Mouse (Mus musculus): ENCODE data around the gene Nop10. TPM values are rescaled to one million over a fixed set of nuclear protein-coding genes. Genes with fewer than 3 reads are reported as not detected.

Nop10 gene
- total RNA-seq, 1 experiment: 308 TPM

DNA sequence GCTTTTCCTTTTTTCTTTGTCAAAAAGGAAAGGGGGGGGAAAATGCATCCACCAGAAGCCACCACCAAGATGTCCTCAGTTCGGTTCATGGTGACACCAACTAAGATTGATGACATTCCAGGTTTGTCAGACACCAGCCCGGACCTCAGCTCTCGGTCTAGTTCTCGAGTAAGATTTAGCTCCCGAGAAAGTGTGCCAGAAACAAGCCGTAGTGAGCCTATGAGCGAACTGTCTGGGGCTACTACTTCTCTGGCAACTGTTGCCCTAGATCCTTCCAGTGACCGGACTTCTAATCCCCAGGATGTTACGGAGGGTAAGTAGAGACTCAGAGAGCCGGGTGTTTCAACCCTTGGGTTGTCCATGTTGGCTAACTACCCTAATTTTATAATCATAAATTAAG, 5.1 kb downstream of the Nop10 start:
- in situ Hi-C loops (cut with MboI; ENCODE audit: low sequenced_read_pairs in 2 of 2, unreplicated experiment in 2 of 2): no loop called here
- TF ChIP-seq HCFC1 (IDR thresholded peaks at IDR 0.05; ENCODE audit: borderline replicate concordance, insufficient read depth, low read length) (no peak), ZC3H11A (IDR thresholded peaks at IDR 0.05; ENCODE audit: borderline replicate concordance, low read depth, low read length) (no peak), CHD2 (IDR thresholded peaks at IDR 0.05; ENCODE audit: low read depth, low read length) (no peak), MAFK (IDR thresholded peaks at IDR 0.05; ENCODE audit: insufficient read depth, low read depth, low read length) (no peak), ZNF384 (IDR thresholded peaks at IDR 0.05; ENCODE audit: low read depth, low read length) (no peak)
- Histone ChIP-seq H3K36me3 (ENCODE audit: control insufficient read depth, insufficient read depth, low read length, poor library complexity, severe bottlenecking) (peaks cover 3% of the 10 kb centered on the region; the same call in 1 of the 2 replicates), H3K9me3 (ENCODE audit: control insufficient read depth, insufficient read depth, low read depth, low read length) (no peaks in the 10 kb centered on the region), H3K27ac (ENCODE audit: insufficient read depth, low read depth, low read length, poor library complexity, severe bottlenecking) (no peak overlapping the region), H3K9ac (ENCODE audit: insufficient read depth, low read depth, low read length, poor library complexity, severe bottlenecking) (no peak overlapping the region), H3K4me1 (ENCODE audit: control insufficient read depth in 2 of 2, insufficient read depth in 2 of 2, low read length in 2 of 2, poor library complexity in 1 of 2) (no peaks in the 10 kb centered on the region; a peak in 1 of 4 replicates), H3K4me3 (ENCODE audit: insufficient read depth in 1 of 2, low read depth in 1 of 2, low read length in 2 of 2, poor library complexity in 1 of 2, severe bottlenecking in 1 of 2) (peak overlapping the region in 1 of 2 experiments; percentile 99; a peak in 2 of 4 replicates)
- DNase-seq (ENCODE audit: low read depth, low spot score): no peak

DNA sequence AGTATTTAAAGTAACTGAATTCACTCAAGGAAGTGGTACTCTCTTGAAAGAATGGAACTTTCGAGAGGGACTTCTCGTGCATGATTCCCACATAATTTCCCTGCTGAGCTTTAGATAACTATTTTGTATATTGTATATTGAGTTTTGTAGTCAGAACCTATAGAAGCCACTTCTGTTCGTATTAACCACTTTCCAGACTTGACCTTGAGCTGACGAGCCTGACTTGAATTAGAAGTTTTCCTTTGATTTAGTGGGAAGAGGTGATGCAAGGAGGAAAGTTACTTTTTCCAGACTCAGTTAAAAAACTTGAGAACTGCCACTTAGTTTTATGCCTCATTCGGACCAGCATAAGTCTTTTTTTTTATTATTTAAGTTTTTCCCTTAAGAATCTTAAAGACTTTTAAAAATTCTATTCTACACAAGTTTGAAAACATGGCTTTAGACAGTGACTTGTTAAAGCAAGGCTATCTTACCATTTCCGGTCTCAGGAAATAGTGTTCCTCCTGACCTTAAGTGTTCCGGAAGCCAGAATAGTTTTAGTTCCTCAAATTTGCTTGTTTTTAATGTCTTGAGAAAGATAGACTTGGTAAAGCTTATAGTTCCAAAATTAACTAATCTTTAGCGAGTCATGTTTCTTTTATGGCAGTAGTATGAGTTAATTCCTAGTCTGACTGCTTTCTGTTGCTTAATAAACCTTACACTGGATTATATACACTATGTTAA, 6.0 kb downstream of the Nop10 start:
- no peaks in the 10 kb centered on the region for H3K9me3 ChIP-seq (ENCODE audit: control insufficient read depth, insufficient read depth, low read depth, low read length)
- DNase-seq (ENCODE audit: low read depth, low spot score): no peak
- no peak overlapping the region for H3K9ac ChIP-seq (ENCODE audit: insufficient read depth, low read depth, low read length, poor library complexity, severe bottlenecking)
- no peak overlapping the region for H3K27ac ChIP-seq (ENCODE audit: insufficient read depth, low read depth, low read length, poor library complexity, severe bottlenecking)
- peaks cover 3% of the 10 kb centered on the region; the same call in 1 of the 2 replicates for H3K36me3 ChIP-seq (ENCODE audit: control insufficient read depth, insufficient read depth, low read length, poor library complexity, severe bottlenecking)
- H3K4me3 ChIP-seq (ENCODE audit: insufficient read depth in 1 of 2, low read depth in 1 of 2, low read length in 2 of 2, poor library complexity in 1 of 2, severe bottlenecking in 1 of 2): no peak overlapping the region
- H3K4me1 ChIP-seq (ENCODE audit: control insufficient read depth in 2 of 2, insufficient read depth in 2 of 2, low read length in 2 of 2, poor library complexity in 1 of 2): no peaks in the 10 kb centered on the region; a peak in 1 of 4 replicates
- no peak for TF ChIP-seq CHD2 (IDR thresholded peaks at IDR 0.05; ENCODE audit: low read depth, low read length)
- no peak for TF ChIP-seq MAFK (IDR thresholded peaks at IDR 0.05; ENCODE audit: insufficient read depth, low read depth, low read length)
- TF ChIP-seq HCFC1 (IDR thresholded peaks at IDR 0.05; ENCODE audit: borderline replicate concordance, insufficient read depth, low read length): no peak
- no peak for TF ChIP-seq ZC3H11A (IDR thresholded peaks at IDR 0.05; ENCODE audit: borderline replicate concordance, low read depth, low read length)
- no peak for TF ChIP-seq ZNF384 (IDR thresholded peaks at IDR 0.05; ENCODE audit: low read depth, low read length)
- in situ Hi-C loops (cut with MboI; ENCODE audit: low sequenced_read_pairs in 2 of 2, unreplicated experiment in 2 of 2): no loop called here

DNA sequence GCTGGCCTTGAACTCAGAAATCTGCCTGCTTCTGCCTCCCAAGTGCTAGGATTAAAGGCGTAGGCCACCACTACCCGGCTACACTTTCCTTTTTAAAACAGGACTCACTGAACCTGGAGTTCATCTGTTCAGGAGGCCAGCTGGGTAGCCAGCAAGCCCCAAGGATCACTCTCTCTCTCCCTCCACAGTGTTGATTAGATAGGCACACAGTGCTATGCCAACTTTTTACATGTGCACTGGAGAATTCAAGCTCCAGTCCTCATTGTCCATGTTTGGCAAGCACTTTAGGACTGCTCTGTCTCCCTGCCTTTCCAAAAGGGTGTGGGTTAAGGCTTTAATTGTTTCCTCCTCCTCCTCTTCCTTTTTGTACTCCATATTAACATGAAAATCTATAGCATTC, 8.3 kb downstream of the Nop10 start:
- Histone ChIP-seq H3K4me3 (ENCODE audit: insufficient read depth in 1 of 2, low read depth in 1 of 2, low read length in 2 of 2, poor library complexity in 1 of 2, severe bottlenecking in 1 of 2) (no peak overlapping the region), H3K9me3 (ENCODE audit: control insufficient read depth, insufficient read depth, low read depth, low read length) (no peaks in the 10 kb centered on the region), H3K36me3 (ENCODE audit: control insufficient read depth, insufficient read depth, low read length, poor library complexity, severe bottlenecking) (no peaks in the 10 kb centered on the region), H3K4me1 (ENCODE audit: control insufficient read depth in 2 of 2, insufficient read depth in 2 of 2, low read length in 2 of 2, poor library complexity in 1 of 2) (no peaks in the 10 kb centered on the region), H3K9ac (ENCODE audit: insufficient read depth, low read depth, low read length, poor library complexity, severe bottlenecking) (no peak overlapping the region), H3K27ac (ENCODE audit: insufficient read depth, low read depth, low read length, poor library complexity, severe bottlenecking) (no peak overlapping the region)
- in situ Hi-C loops (cut with MboI; ENCODE audit: low sequenced_read_pairs in 2 of 2, unreplicated experiment in 2 of 2): no loop called here
- no peak for DNase-seq (ENCODE audit: low read depth, low spot score)
- TF ChIP-seq MAFK (IDR thresholded peaks at IDR 0.05; ENCODE audit: insufficient read depth, low read depth, low read length) (no peak), HCFC1 (IDR thresholded peaks at IDR 0.05; ENCODE audit: borderline replicate concordance, insufficient read depth, low read length) (no peak), CHD2 (IDR thresholded peaks at IDR 0.05; ENCODE audit: low read depth, low read length) (no peak), ZC3H11A (IDR thresholded peaks at IDR 0.05; ENCODE audit: borderline replicate concordance, low read depth, low read length) (no peak), ZNF384 (IDR thresholded peaks at IDR 0.05; ENCODE audit: low read depth, low read length) (no peak)

DNA sequence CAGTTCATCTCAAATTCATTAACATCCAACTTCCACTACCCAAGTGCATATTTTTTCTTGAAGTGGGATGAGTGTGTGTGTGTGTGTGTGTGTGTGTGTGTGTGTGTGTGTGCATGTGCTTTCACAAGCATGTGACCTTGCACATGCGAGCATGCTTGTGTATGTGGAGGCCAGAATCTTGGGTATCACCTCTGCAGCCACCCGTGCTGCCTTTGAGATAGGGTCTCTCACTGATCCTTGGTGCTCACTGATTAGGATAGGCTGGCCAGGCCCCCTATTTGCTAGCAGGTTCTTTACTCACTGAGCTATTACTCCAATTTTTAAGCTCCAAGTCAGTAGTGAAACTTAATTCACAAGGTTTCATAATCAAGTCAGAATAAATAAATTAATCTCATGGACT, 11.2 kb downstream of the Nop10 start:
- no peak for TF ChIP-seq MAFK (IDR thresholded peaks at IDR 0.05; ENCODE audit: insufficient read depth, low read depth, low read length)
- TF ChIP-seq ZC3H11A (IDR thresholded peaks at IDR 0.05; ENCODE audit: borderline replicate concordance, low read depth, low read length): no peak
- no peak for TF ChIP-seq HCFC1 (IDR thresholded peaks at IDR 0.05; ENCODE audit: borderline replicate concordance, insufficient read depth, low read length)
- no peak for TF ChIP-seq ZNF384 (IDR thresholded peaks at IDR 0.05; ENCODE audit: low read depth, low read length)
- no peak for TF ChIP-seq CHD2 (IDR thresholded peaks at IDR 0.05; ENCODE audit: low read depth, low read length)
- no peak for DNase-seq (ENCODE audit: low read depth, low spot score)
- Histone ChIP-seq H3K4me3 (ENCODE audit: insufficient read depth in 1 of 2, low read depth in 1 of 2, low read length in 2 of 2, poor library complexity in 1 of 2, severe bottlenecking in 1 of 2) (no peak overlapping the region), H3K9me3 (ENCODE audit: control insufficient read depth, insufficient read depth, low read depth, low read length) (no peaks in the 10 kb centered on the region), H3K36me3 (ENCODE audit: control insufficient read depth, insufficient read depth, low read length, poor library complexity, severe bottlenecking) (no peaks in the 10 kb centered on the region), H3K9ac (ENCODE audit: insufficient read depth, low read depth, low read length, poor library complexity, severe bottlenecking) (no peak overlapping the region), H3K4me1 (ENCODE audit: control insufficient read depth in 2 of 2, insufficient read depth in 2 of 2, low read length in 2 of 2, poor library complexity in 1 of 2) (no peaks in the 10 kb centered on the region), H3K27ac (ENCODE audit: insufficient read depth, low read depth, low read length, poor library complexity, severe bottlenecking) (no peak overlapping the region)
- in situ Hi-C loops (cut with MboI; ENCODE audit: low sequenced_read_pairs in 2 of 2, unreplicated experiment in 2 of 2): no loop called here
